Mouse (Mus musculus) lung, postnatal 4 days (tissue): ENCODE results near the gene Kdm4a.

Experiments used
- DNase-seq, 2 experiments: peaks; one replicate each; pipeline ENCODE4 v3.0.0; 2021

Gene Kdm4a

GRCm38 (mm10) chr4:118179467-118180300, at the start of gene Kdm4a:
Kdm4a (minus strand) TSS chr4:118180043.
- peak; percentile 92 to 96 for DNase-seq

GRCm38 (mm10) chr4:118229035-118229770, 49.4 kb upstream of the Kdm4a start:
- DNase-seq, result peak; percentile 63 to 86

GRCm38 (mm10) chr4:118227398-118227797, 47.6 kb upstream of the Kdm4a start:
- no peak for DNase-seq

GRCm38 (mm10) chr4:118221261-118221660, 41.4 kb upstream of the Kdm4a start:
- DNase-seq, result no peak

- no peak for DNase-seq
These were observed 40.9 kb upstream of the Kdm4a start for GRCm38 (mm10) chr4:118220756-118221155.

- no peak for DNase-seq
These were observed 39.6 kb upstream of the Kdm4a start for GRCm38 (mm10) chr4:118219487-118219886.

GRCm38 (mm10) chr4:118218521-118218920, 38.7 kb upstream of the Kdm4a start:
- DNase-seq, result no peak

GRCm38 (mm10) chr4:118216726-118217595, 37.1 kb upstream of the Kdm4a start:
- peak; percentile 54 to 77 for DNase-seq

- DNase-seq, result no peak
These were observed 35.0 kb upstream of the Kdm4a start for GRCm38 (mm10) chr4:118214891-118215290.

- DNase-seq, result peak in 1 of 2 experiments; percentile 32
These were observed 27.2 kb upstream of the Kdm4a start for GRCm38 (mm10) chr4:118206918-118207640.

GRCm38 (mm10) chr4:118205906-118206305, 26.1 kb upstream of the Kdm4a start:
- no peak for DNase-seq

- DNase-seq, result no peak
These were observed 19.2 kb upstream of the Kdm4a start for GRCm38 (mm10) chr4:118199093-118199492.

- DNase-seq, result no peak
These were observed 18.8 kb upstream of the Kdm4a start for GRCm38 (mm10) chr4:118198606-118199005.

GRCm38 (mm10) chr4:118196185-118196584, 16.3 kb upstream of the Kdm4a start:
- no peak for DNase-seq

GRCm38 (mm10) chr4:118180301-118181080, 648 bp upstream of the Kdm4a start:
- DNase-seq, result no peak

GRCm38 (mm10) chr4:118178952-118179466, 834 bp downstream of the Kdm4a start:
- DNase-seq, result no peak

GRCm38 (mm10) chr4:118172461-118172860, 7.4 kb downstream of the Kdm4a start:
- no peak for DNase-seq

- no peak for DNase-seq
These were observed 8.8 kb downstream of the Kdm4a start for GRCm38 (mm10) chr4:118171006-118171405.

- no peak for DNase-seq
These were observed 17.7 kb downstream of the Kdm4a start for GRCm38 (mm10) chr4:118162123-118162522.

- no peak for DNase-seq
These were observed 22.2 kb downstream of the Kdm4a start for GRCm38 (mm10) chr4:118157666-118158065.

GRCm38 (mm10) chr4:118156559-118156958, 23.3 kb downstream of the Kdm4a start:
- no peak for DNase-seq
